Mouse (Mus musculus): Measurements from ENCODE around the gene Art2b. TPM values are rescaled to one million over a fixed set of nuclear protein-coding genes. Genes with fewer than 3 reads are reported as not detected.
"Not testable (repeated sequence)": the region's sequence is repeated elsewhere in the genome, so short reads cannot be mapped to it uniquely, and the experiment has no call there.

The Art2b gene
- polyA plus RNA-seq (2015; fragmentation: Nextera tagmentation; extraction: Ambion mirVana), result 0.07 TPM in 1 of 2 replicates, not detected in the other

GRCm38 (mm10) chr7:101585408-101585807, at the start of gene Art2b:
Gene Art2b, minus strand, starts transcription at chr7:101585600.
- Histone ChIP-seq H3K9me3 (replicated peaks; ENCODE audit: control insufficient read depth, low read length) (no peaks in the 10 kb centered on the region), H3K36me3 (ENCODE audit: control insufficient read depth, insufficient read depth) (no peaks in the 10 kb centered on the region), H3K4me2 (ENCODE audit: low read depth, low read length) (no peak within 1 kb of the TSS), H3K27ac (ENCODE audit: low read length) (no peak within 1 kb of the TSS), H3K4me3 (ENCODE audit: low read length) (no peak within 1 kb of the TSS), H3K27me3 (ENCODE audit: control insufficient read depth, insufficient read depth, low read length) (no peaks in the 10 kb centered on the region), H3K9ac (ENCODE audit: low read length) (no peak within 1 kb of the TSS), H3K4me1 (ENCODE audit: control insufficient read depth, insufficient read depth, low read length) (no peaks in the 10 kb centered on the region)
- ATAC-seq (replicated peaks; ENCODE audit: extremely low read depth, insufficient read depth, low FRiP score), result no peak
- 78% methylated on average over 5 of the region's 5 CpGs for WGBS

GRCm38 (mm10) chr7:101634513-101634912, 49.1 kb upstream of the Art2b start:
- ATAC-seq (replicated peaks; ENCODE audit: extremely low read depth, insufficient read depth, low FRiP score), result no peak
- H3K27me3 ChIP-seq (ENCODE audit: control insufficient read depth, insufficient read depth, low read length), result no peaks in the 10 kb centered on the region
- H3K36me3 ChIP-seq (ENCODE audit: control insufficient read depth, insufficient read depth), result no peaks in the 10 kb centered on the region
- H3K4me3 ChIP-seq (ENCODE audit: low read length), result no peak overlapping the region
- no peaks in the 10 kb centered on the region for H3K4me1 ChIP-seq (ENCODE audit: control insufficient read depth, insufficient read depth, low read length)
- WGBS, result 72% methylated on average over 4 of the region's 4 CpGs
- H3K4me2 ChIP-seq (ENCODE audit: low read depth, low read length), result no peak overlapping the region
- H3K27ac ChIP-seq (ENCODE audit: low read length), result no peak overlapping the region
- H3K9me3 ChIP-seq (replicated peaks; ENCODE audit: control insufficient read depth, low read length), result peaks cover 4% of the 10 kb centered on the region; the same call in 1 of the 2 replicates
- no peak overlapping the region for H3K9ac ChIP-seq (ENCODE audit: low read length)

GRCm38 (mm10) chr7:101633629-101634177, 48.3 kb upstream of the Art2b start:
- no peaks in the 10 kb centered on the region for H3K27me3 ChIP-seq (ENCODE audit: control insufficient read depth, insufficient read depth, low read length)
- no peaks in the 10 kb centered on the region for H3K4me1 ChIP-seq (ENCODE audit: control insufficient read depth, insufficient read depth, low read length)
- WGBS, result 71% methylated on average over 8 of the region's 8 CpGs
- H3K4me2 ChIP-seq (ENCODE audit: low read depth, low read length), result no peak overlapping the region
- no peak overlapping the region for H3K9ac ChIP-seq (ENCODE audit: low read length)
- no peak overlapping the region for H3K4me3 ChIP-seq (ENCODE audit: low read length)
- ATAC-seq (replicated peaks; ENCODE audit: extremely low read depth, insufficient read depth, low FRiP score), result no peak
- H3K9me3 ChIP-seq (replicated peaks; ENCODE audit: control insufficient read depth, low read length), result peaks cover 4% of the 10 kb centered on the region; the same call in 1 of the 2 replicates
- no peak overlapping the region for H3K27ac ChIP-seq (ENCODE audit: low read length)
- H3K36me3 ChIP-seq (ENCODE audit: control insufficient read depth, insufficient read depth), result no peaks in the 10 kb centered on the region

GRCm38 (mm10) chr7:101628481-101628880, 43.1 kb upstream of the Art2b start:
- H3K27ac ChIP-seq (ENCODE audit: low read length), result no peak overlapping the region
- peaks cover 4% of the 10 kb centered on the region; the same call in 1 of the 2 replicates for H3K9me3 ChIP-seq (replicated peaks; ENCODE audit: control insufficient read depth, low read length)
- no peaks in the 10 kb centered on the region; the same call in 1 of the 2 replicates for H3K4me1 ChIP-seq (ENCODE audit: control insufficient read depth, insufficient read depth, low read length)
- H3K9ac ChIP-seq (ENCODE audit: low read length), result no peak overlapping the region
- H3K27me3 ChIP-seq (ENCODE audit: control insufficient read depth, insufficient read depth, low read length), result no peaks in the 10 kb centered on the region
- WGBS, result 54% methylated on average over 2 of the region's 2 CpGs
- no peak for ATAC-seq (replicated peaks; ENCODE audit: extremely low read depth, insufficient read depth, low FRiP score)
- H3K4me3 ChIP-seq (ENCODE audit: low read length), result no peak overlapping the region
- no peak overlapping the region for H3K4me2 ChIP-seq (ENCODE audit: low read depth, low read length)
- no peaks in the 10 kb centered on the region for H3K36me3 ChIP-seq (ENCODE audit: control insufficient read depth, insufficient read depth)

- WGBS, result 62% methylated on average over 7 of the region's 7 CpGs
- not testable (repeated sequence) for H3K27me3 ChIP-seq (ENCODE audit: control insufficient read depth, insufficient read depth, low read length); H3K36me3 ChIP-seq (ENCODE audit: control insufficient read depth, insufficient read depth); H3K4me2 ChIP-seq (ENCODE audit: low read depth, low read length); H3K27ac ChIP-seq (ENCODE audit: low read length); H3K9ac ChIP-seq (ENCODE audit: low read length); ATAC-seq (replicated peaks; ENCODE audit: extremely low read depth, insufficient read depth, low FRiP score); H3K9me3 ChIP-seq (replicated peaks; ENCODE audit: control insufficient read depth, low read length); H3K4me3 ChIP-seq (ENCODE audit: low read length); H3K4me1 ChIP-seq (ENCODE audit: control insufficient read depth, insufficient read depth, low read length)
These were observed 41.8 kb upstream of the Art2b start for GRCm38 (mm10) chr7:101627166-101627565.

GRCm38 (mm10) chr7:101624283-101624682, 38.9 kb upstream of the Art2b start:
- WGBS, result 51% methylated on average over 6 of the region's 6 CpGs
- Histone ChIP-seq H3K36me3 (ENCODE audit: control insufficient read depth, insufficient read depth) (no peaks in the 10 kb centered on the region), H3K27ac (ENCODE audit: low read length) (no peak overlapping the region), H3K9ac (ENCODE audit: low read length) (no peak overlapping the region), H3K4me3 (ENCODE audit: low read length) (no peak overlapping the region), H3K4me2 (ENCODE audit: low read depth, low read length) (no peak overlapping the region), H3K4me1 (ENCODE audit: control insufficient read depth, insufficient read depth, low read length) (peaks cover 2% of the 10 kb centered on the region; the same call in 1 of the 2 replicates), H3K27me3 (ENCODE audit: control insufficient read depth, insufficient read depth, low read length) (0 out of 2 replicates have a peak, but pooled peaks cover 2% of the 10 kb centered on the region), H3K9me3 (replicated peaks; ENCODE audit: control insufficient read depth, low read length) (no peaks in the 10 kb centered on the region)
- no peak for ATAC-seq (replicated peaks; ENCODE audit: extremely low read depth, insufficient read depth, low FRiP score)

GRCm38 (mm10) chr7:101621861-101622260, 36.5 kb upstream of the Art2b start:
- not testable (repeated sequence) for H3K4me2 ChIP-seq (ENCODE audit: low read depth, low read length); H3K9ac ChIP-seq (ENCODE audit: low read length); ATAC-seq (replicated peaks; ENCODE audit: extremely low read depth, insufficient read depth, low FRiP score); H3K9me3 ChIP-seq (replicated peaks; ENCODE audit: control insufficient read depth, low read length); H3K27me3 ChIP-seq (ENCODE audit: control insufficient read depth, insufficient read depth, low read length); H3K27ac ChIP-seq (ENCODE audit: low read length); H3K36me3 ChIP-seq (ENCODE audit: control insufficient read depth, insufficient read depth); H3K4me1 ChIP-seq (ENCODE audit: control insufficient read depth, insufficient read depth, low read length); H3K4me3 ChIP-seq (ENCODE audit: low read length)
- WGBS, result 71% methylated on average over 4 of the region's 4 CpGs

GRCm38 (mm10) chr7:101620373-101620772, 35.0 kb upstream of the Art2b start:
- H3K4me2 ChIP-seq (ENCODE audit: low read depth, low read length), result no peak overlapping the region
- ATAC-seq (replicated peaks; ENCODE audit: extremely low read depth, insufficient read depth, low FRiP score), result no peak
- no peak overlapping the region for H3K27ac ChIP-seq (ENCODE audit: low read length)
- H3K9ac ChIP-seq (ENCODE audit: low read length), result no peak overlapping the region
- H3K4me1 ChIP-seq (ENCODE audit: control insufficient read depth, insufficient read depth, low read length), result peaks cover 8% of the 10 kb centered on the region; the same call in 1 of the 2 replicates
- 0 out of 2 replicates have a peak, but pooled peaks cover 2% of the 10 kb centered on the region for H3K27me3 ChIP-seq (ENCODE audit: control insufficient read depth, insufficient read depth, low read length)
- H3K4me3 ChIP-seq (ENCODE audit: low read length), result no peak overlapping the region
- WGBS, result 28% methylated on average over 4 of the region's 4 CpGs
- no peaks in the 10 kb centered on the region for H3K9me3 ChIP-seq (replicated peaks; ENCODE audit: control insufficient read depth, low read length)
- H3K36me3 ChIP-seq (ENCODE audit: control insufficient read depth, insufficient read depth), result no peaks in the 10 kb centered on the region

GRCm38 (mm10) chr7:101618273-101618672, 32.9 kb upstream of the Art2b start:
- H3K4me2 ChIP-seq (ENCODE audit: low read depth, low read length), result no peak overlapping the region
- H3K27ac ChIP-seq (ENCODE audit: low read length), result no peak overlapping the region
- no peak overlapping the region for H3K9ac ChIP-seq (ENCODE audit: low read length)
- ATAC-seq (replicated peaks; ENCODE audit: extremely low read depth, insufficient read depth, low FRiP score), result no peak
- 0 out of 2 replicates have a peak, but pooled peaks cover 2% of the 10 kb centered on the region for H3K27me3 ChIP-seq (ENCODE audit: control insufficient read depth, insufficient read depth, low read length)
- H3K9me3 ChIP-seq (replicated peaks; ENCODE audit: control insufficient read depth, low read length), result no peaks in the 10 kb centered on the region
- no peak overlapping the region for H3K4me3 ChIP-seq (ENCODE audit: low read length)
- no peaks in the 10 kb centered on the region for H3K36me3 ChIP-seq (ENCODE audit: control insufficient read depth, insufficient read depth)
- peaks cover 8% of the 10 kb centered on the region; the same call in 1 of the 2 replicates for H3K4me1 ChIP-seq (ENCODE audit: control insufficient read depth, insufficient read depth, low read length)
- WGBS, result 68% methylated on average over 7 of the region's 7 CpGs

All from heart, embryonic 16.5 days (tissue).